Mouse (Mus musculus): ENCODE measurements at regions not wholly inside any gene's neighbourhood (a gene's known extent, or its start where the extent isn't known, plus 50 kb on each side); places are given as distances from the start of the nearest gene placed in this dataset.

DNA sequence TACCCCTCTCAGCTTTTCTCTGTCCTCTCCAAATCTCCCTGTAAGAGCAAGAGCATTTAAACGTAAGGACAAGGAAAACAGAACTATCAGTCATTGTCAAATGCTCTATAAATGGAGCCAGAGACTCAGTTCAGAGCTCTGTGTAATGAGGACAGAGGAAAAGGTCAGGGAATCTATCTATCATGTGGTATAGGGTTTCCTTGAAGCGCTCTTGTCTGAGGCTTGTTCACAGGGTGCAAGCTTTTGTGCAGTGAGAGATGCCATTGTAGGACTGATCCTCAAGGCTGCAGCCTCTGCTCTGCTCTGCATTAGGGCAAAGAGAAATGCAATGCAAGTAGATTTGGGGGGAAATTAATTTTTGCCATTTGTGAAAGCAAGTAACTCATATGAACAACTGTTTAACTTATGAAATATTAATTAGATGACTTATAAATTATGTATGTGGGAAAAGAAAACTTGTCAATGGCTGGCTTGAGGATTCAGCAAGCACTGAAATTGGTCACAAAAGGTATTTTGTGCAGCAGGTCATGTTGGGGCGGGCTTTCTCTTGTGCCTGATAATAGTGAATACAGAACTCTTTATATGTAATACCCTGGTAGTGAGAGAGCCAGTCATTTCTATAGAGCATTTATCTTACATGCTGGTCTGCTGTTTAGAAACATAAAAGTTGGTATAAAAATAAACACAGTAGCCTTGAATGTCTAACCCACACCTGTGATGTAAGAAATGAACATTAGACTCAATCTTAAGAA is 104.0 kb upstream of the Ednrb start:
- TF ChIP-seq POLR2A (IDR thresholded peaks at IDR 0.05; ENCODE audit: borderline replicate concordance, control insufficient read depth, low read depth, low read length) (no peak), CTCF (IDR thresholded peaks at IDR 0.05; ENCODE audit: control insufficient read depth, insufficient read depth, low read length) (no peak)
- Histone ChIP-seq H3K27ac (ENCODE audit: control insufficient read depth, insufficient read depth, low read depth, low read length, poor library complexity) (no peak overlapping the region), H3K4me1 (ENCODE audit: control insufficient read depth, insufficient read depth, low read length) (peaks cover 2% of the 10 kb centered on the region; the same call in 1 of the 2 replicates), H3K4me3 (replicated peaks; ENCODE audit: control insufficient read depth, low read depth, low read length) (no peak overlapping the region)
- WGBS: 64% methylated on average over 3 of the region's 3 CpGs

- WGBS: 0% methylated on average over 1 of the region's 1 CpGs
- no peak for TF ChIP-seq POLR2A (IDR thresholded peaks at IDR 0.05; ENCODE audit: borderline replicate concordance, control insufficient read depth, low read depth, low read length)
- TF ChIP-seq CTCF (IDR thresholded peaks at IDR 0.05; ENCODE audit: control insufficient read depth, insufficient read depth, low read length): no peak
- H3K27ac ChIP-seq (ENCODE audit: control insufficient read depth, insufficient read depth, low read depth, low read length, poor library complexity): peak overlapping the region; percentile 48; the same call in 1 of the 2 replicates
Measured at GRCm38 (mm10) chr14:103945753-103946152, 101.6 kb upstream of the Ednrb start.

DNA sequence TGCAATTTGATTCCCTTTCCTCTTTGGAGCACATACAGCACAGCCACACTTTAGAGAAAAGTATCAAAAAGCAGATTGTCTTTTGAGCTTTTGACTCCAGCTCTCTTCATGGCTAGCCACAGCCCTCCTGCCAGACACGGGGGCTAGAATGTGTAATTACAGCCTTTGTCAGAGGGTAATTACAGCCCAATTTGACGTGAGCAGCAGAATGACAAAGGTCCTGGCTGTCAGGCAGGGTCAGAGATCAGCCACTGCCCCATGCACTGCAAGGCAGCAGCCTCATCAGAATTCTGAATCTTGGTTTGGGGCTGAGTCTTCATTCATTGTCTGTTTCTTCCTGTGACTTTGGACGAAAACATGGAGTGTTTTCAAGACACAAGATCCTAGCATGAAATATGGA is 95.7 kb upstream of the Ednrb start:
- Histone ChIP-seq H3K4me3 (replicated peaks; ENCODE audit: control insufficient read depth, low read depth, low read length) (no peak overlapping the region), H3K27ac (ENCODE audit: control insufficient read depth, insufficient read depth, low read depth, low read length, poor library complexity) (no peak overlapping the region), H3K4me1 (ENCODE audit: control insufficient read depth, insufficient read depth, low read length) (no peaks in the 10 kb centered on the region)
- TF ChIP-seq CTCF (IDR thresholded peaks at IDR 0.05; ENCODE audit: control insufficient read depth, insufficient read depth, low read length): no peak
- no peak for TF ChIP-seq POLR2A (IDR thresholded peaks at IDR 0.05; ENCODE audit: borderline replicate concordance, control insufficient read depth, low read depth, low read length)
- WGBS: 51% methylated on average over 3 of the region's 3 CpGs

More at GRCm38 (mm10) chr14:103945753-103946152, 101.6 kb upstream of the Ednrb start:
- H3K4me1 ChIP-seq (ENCODE audit: control insufficient read depth, insufficient read depth, low read length): peaks cover 2% of the 10 kb centered on the region; the same call in 1 of the 2 replicates
- no peak overlapping the region for H3K4me3 ChIP-seq (replicated peaks; ENCODE audit: control insufficient read depth, low read depth, low read length)

DNA sequence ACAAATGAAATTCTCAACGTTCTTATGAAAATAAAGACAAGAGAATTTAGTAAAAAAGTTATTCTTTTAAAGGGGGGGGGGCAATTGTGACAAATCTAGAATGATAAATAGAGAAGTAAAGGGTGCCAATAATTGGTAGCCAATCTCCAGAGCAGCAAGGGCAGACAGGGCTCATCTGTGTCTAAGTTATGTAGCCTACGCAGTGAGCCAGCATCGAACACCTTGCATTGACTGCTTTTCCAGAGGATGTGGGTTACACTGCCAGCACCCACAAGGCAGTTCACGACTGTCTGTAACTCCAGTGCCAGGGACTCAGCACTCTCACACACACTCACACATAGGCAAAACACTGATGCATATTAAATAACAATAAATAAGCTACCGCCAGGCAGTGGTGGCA is 94.7 kb upstream of the Ednrb start:
- 56% methylated on average over 5 of the region's 5 CpGs for WGBS
- no peak overlapping the region for H3K4me3 ChIP-seq (replicated peaks; ENCODE audit: control insufficient read depth, low read depth, low read length)
- H3K4me1 ChIP-seq (ENCODE audit: control insufficient read depth, insufficient read depth, low read length): no peaks in the 10 kb centered on the region
- no peak overlapping the region for H3K27ac ChIP-seq (ENCODE audit: control insufficient read depth, insufficient read depth, low read depth, low read length, poor library complexity)
- no peak for TF ChIP-seq CTCF (IDR thresholded peaks at IDR 0.05; ENCODE audit: control insufficient read depth, insufficient read depth, low read length)
- TF ChIP-seq POLR2A (IDR thresholded peaks at IDR 0.05; ENCODE audit: borderline replicate concordance, control insufficient read depth, low read depth, low read length): no peak

DNA sequence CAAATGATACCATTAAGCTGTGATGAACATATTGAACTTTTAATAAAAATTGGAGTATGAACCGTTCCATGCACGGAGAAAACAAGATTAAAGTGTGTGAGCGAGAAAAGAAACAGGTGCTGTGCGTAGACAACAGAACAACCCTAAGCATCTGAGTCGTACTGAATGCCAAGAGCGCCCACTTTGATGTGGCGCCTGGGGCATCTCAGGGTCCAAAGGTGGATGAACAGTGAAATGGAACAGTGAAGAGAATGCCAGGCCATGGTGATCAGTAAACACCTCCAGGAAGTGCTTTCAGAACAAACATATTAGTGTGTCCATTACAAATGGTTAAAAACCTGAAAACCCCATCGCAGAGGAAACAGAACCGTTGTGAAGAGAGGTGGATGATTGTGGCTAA is 94.0 kb upstream of the Ednrb start:
- Histone ChIP-seq H3K4me1 (ENCODE audit: control insufficient read depth, insufficient read depth, low read length) (no peaks in the 10 kb centered on the region), H3K4me3 (replicated peaks; ENCODE audit: control insufficient read depth, low read depth, low read length) (no peak overlapping the region), H3K27ac (ENCODE audit: control insufficient read depth, insufficient read depth, low read depth, low read length, poor library complexity) (no peak overlapping the region)
- 90% methylated on average over 9 of the region's 9 CpGs for WGBS
- TF ChIP-seq POLR2A (IDR thresholded peaks at IDR 0.05; ENCODE audit: borderline replicate concordance, control insufficient read depth, low read depth, low read length) (no peak), CTCF (IDR thresholded peaks at IDR 0.05; ENCODE audit: control insufficient read depth, insufficient read depth, low read length) (no peak)

GRCm38 (mm10) chr14:103937700-103938099 is 93.5 kb upstream of the Ednrb start:
- Histone ChIP-seq H3K27ac (ENCODE audit: control insufficient read depth, insufficient read depth, low read depth, low read length, poor library complexity) (no peak overlapping the region), H3K4me3 (replicated peaks; ENCODE audit: control insufficient read depth, low read depth, low read length) (no peak overlapping the region), H3K4me1 (ENCODE audit: control insufficient read depth, insufficient read depth, low read length) (no peaks in the 10 kb centered on the region)
- TF ChIP-seq CTCF (IDR thresholded peaks at IDR 0.05; ENCODE audit: control insufficient read depth, insufficient read depth, low read length) (no peak), POLR2A (IDR thresholded peaks at IDR 0.05; ENCODE audit: borderline replicate concordance, control insufficient read depth, low read depth, low read length) (no peak)
- 82% methylated on average over 6 of the region's 6 CpGs for WGBS

DNA sequence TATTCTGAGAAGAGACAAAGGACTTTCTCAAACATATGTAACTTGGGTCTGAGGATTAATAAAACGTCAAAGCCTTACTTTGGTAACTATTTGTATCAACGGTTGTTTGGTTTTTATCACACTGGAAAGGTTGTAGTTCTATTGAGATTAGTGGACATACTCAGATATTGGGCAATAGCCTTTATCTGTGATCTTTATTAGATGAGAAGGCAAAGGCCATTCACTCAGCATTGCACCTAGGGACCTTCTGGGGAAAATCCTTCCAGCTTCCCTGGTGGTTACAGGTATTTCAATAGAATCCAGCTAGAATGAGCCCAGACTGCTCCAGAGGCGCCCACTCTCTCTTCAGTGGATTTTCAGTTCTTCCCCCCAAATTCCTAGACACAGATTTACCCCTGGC is 89.6 kb upstream of the Ednrb start:
- 78% methylated on average over 3 of the region's 3 CpGs for WGBS
- Histone ChIP-seq H3K4me1 (ENCODE audit: control insufficient read depth, insufficient read depth, low read length) (no peaks in the 10 kb centered on the region), H3K27ac (ENCODE audit: control insufficient read depth, insufficient read depth, low read depth, low read length, poor library complexity) (no peak overlapping the region), H3K4me3 (replicated peaks; ENCODE audit: control insufficient read depth, low read depth, low read length) (no peak overlapping the region)
- TF ChIP-seq POLR2A (IDR thresholded peaks at IDR 0.05; ENCODE audit: borderline replicate concordance, control insufficient read depth, low read depth, low read length): no peak
- TF ChIP-seq CTCF (IDR thresholded peaks at IDR 0.05; ENCODE audit: control insufficient read depth, insufficient read depth, low read length): no peak

DNA sequence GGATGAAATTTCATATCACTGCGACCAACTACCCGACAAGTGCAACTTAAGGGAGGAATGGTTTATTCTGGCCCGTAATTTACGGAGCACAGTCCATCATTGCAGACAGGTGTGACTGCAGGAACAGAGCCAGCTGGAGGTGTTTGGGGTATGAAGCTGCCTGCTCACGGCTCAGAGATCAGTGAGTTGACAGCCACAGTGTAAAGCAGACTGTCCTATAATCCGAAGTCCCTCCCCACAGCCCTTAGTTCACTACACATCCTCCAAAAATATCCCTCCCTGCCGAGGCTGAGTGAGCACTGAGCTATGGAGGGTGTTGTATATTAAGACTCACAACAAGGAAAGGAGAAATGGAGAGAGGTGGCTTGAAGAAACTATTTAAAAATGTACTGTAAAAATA is 88.0 kb upstream of the Ednrb start:
- Histone ChIP-seq H3K4me3 (replicated peaks; ENCODE audit: control insufficient read depth, low read depth, low read length) (no peak overlapping the region), H3K4me1 (ENCODE audit: control insufficient read depth, insufficient read depth, low read length) (no peaks in the 10 kb centered on the region), H3K27ac (ENCODE audit: control insufficient read depth, insufficient read depth, low read depth, low read length, poor library complexity) (no peak overlapping the region)
- 83% methylated on average over 7 of the region's 7 CpGs for WGBS
- TF ChIP-seq CTCF (IDR thresholded peaks at IDR 0.05; ENCODE audit: control insufficient read depth, insufficient read depth, low read length): no peak
- no peak for TF ChIP-seq POLR2A (IDR thresholded peaks at IDR 0.05; ENCODE audit: borderline replicate concordance, control insufficient read depth, low read depth, low read length)

All from bone marrow, adult 2 months (tissue).